Mouse (Mus musculus) limb, embryonic 13.5 days (tissue): ENCODE results near the gene Rbm4b. TPM values are rescaled to one million over a fixed set of nuclear protein-coding genes. Genes with fewer than 3 reads are reported as not detected.
"Not testable (repeated sequence)": the region's sequence is repeated elsewhere in the genome, so short reads cannot be mapped to it uniquely, and the experiment has no call there.

ENCODE experiments used
- ATAC-seq: fragments of 200-750 bp; cut with Nextera tagmentation; 2 replicates; pipeline ENCODE4 v1.8.0; 2017; ENCODE audit warnings: low read depth, moderate number of reproducible peaks, moderate TSS enrichment; ENCODE audit not compliant: low FRiP score
- H3K27ac ChIP-seq: fragments of 300-500 bp; sonication (generic); 2 replicates; pipeline ENCODE4 v1.5.1; 2015; ENCODE audit warnings: inconsistent platforms, mild to moderate bottlenecking, moderate library complexity
- H3K27me3 ChIP-seq: fragments of 300-500 bp; sonication (generic); 2 replicates; pipeline ENCODE4 v1.6.1; 2015; ENCODE audit warnings: mild to moderate bottlenecking, inconsistent platforms
- H3K36me3 ChIP-seq: fragments of 300-500 bp; sonication (generic); 2 replicates; pipeline ENCODE4 v1.6.1; 2015; ENCODE audit warnings: inconsistent platforms, mild to moderate bottlenecking, moderate library complexity
- H3K4me1 ChIP-seq: fragments of 300-500 bp; sonication (generic); 2 replicates; pipeline ENCODE4 v1.6.1; 2015; ENCODE audit warnings: inconsistent platforms
- H3K4me2 ChIP-seq: fragments of 300-500 bp; sonication (generic); replicated peaks from 2 replicates; pipeline ENCODE4 v1.6.1; 2015; ENCODE audit warnings: inconsistent platforms, mild to moderate bottlenecking, moderate library complexity
- H3K4me3 ChIP-seq: fragments of 300-500 bp; sonication (generic); 2 replicates; pipeline ENCODE4 v1.5.1; 2015; ENCODE audit warnings: moderate library complexity, mild to moderate bottlenecking, inconsistent platforms
- H3K9ac ChIP-seq: fragments of 300-500 bp; sonication (generic); 2 replicates; pipeline ENCODE4 v1.6.1; 2015; ENCODE audit warnings: mild to moderate bottlenecking, inconsistent platforms
- H3K9me3 ChIP-seq: fragments of 300-500 bp; sonication (generic); 2 replicates; pipeline ENCODE4 v1.6.1; 2016; ENCODE audit warnings: inconsistent platforms
- WGBS: fragments of 180-500 bp; shearing (Covaris S2); methylation state at CpG from one replicate; pipeline ENCODE4 v1.1.7; 2015; 5-methylcytosine and 5-hydroxymethylcytosine counted together
- polyA plus RNA-seq: library from polyadenylated mRNA; unstranded; fragments of >200 nt; fragmentation: Nextera tagmentation; extraction: Ambion mirVana; gene quantifications from 2 replicates; pipeline ENCODE4 v1.2.1, GENCODE M21; 2015

The Rbm4b gene
- polyA plus RNA-seq, 1 experiment from 2014 or later, result 104 TPM

DNA sequence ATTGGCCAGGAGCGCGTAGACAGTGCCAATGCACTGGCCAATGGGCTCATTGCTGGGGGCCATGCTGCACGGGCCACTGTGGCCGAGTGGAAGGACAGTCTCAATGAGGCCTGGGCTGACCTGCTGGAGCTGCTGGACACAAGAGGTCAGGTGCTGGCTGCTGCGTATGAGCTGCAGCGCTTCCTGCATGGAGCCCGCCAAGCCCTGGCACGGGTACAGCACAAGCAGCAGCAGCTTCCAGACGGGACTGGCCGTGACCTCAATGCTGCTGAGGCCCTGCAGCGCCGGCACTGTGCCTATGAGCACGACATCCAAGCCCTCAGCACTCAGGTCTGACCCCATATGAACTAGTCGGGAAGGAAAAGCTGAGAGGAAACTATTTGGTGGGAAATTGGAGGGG lies 9.7 kb upstream of the Rbm4b start:
- peaks cover 11% of the 10 kb centered on the region; the same call in 1 of the 2 replicates for H3K36me3 ChIP-seq
- WGBS, result 84% methylated on average over 14 of the region's 14 CpGs
- H3K27ac ChIP-seq, result no peak overlapping the region
- H3K4me1 ChIP-seq, result 0 out of 2 replicates have a peak, but pooled peaks cover 6% of the 10 kb centered on the region
- no peaks in the 10 kb centered on the region for H3K9me3 ChIP-seq
- H3K4me2 ChIP-seq, result no peak overlapping the region
- no peak for ATAC-seq
- no peak overlapping the region for H3K4me3 ChIP-seq
- no peak overlapping the region for H3K9ac ChIP-seq
- H3K27me3 ChIP-seq, result no peaks in the 10 kb centered on the region

GRCm38 (mm10) chr19:4747631-4748312 lies 8.5 kb upstream of the Rbm4b start:
- WGBS, result 91% methylated on average over 9 of the region's 9 CpGs

GRCm38 (mm10) chr19:4748493-4748892 lies 7.8 kb upstream of the Rbm4b start:
- Histone ChIP-seq H3K36me3 (peaks cover 11% of the 10 kb centered on the region; the same call in 1 of the 2 replicates), H3K4me3 (no peak overlapping the region), H3K9ac (no peak overlapping the region), H3K4me1 (0 out of 2 replicates have a peak, but pooled peaks cover 6% of the 10 kb centered on the region), H3K27me3 (no peaks in the 10 kb centered on the region), H3K4me2 (no peak overlapping the region), H3K27ac (no peak overlapping the region), H3K9me3 (no peaks in the 10 kb centered on the region)
- 82% methylated on average over 10 of the region's 10 CpGs for WGBS
- no peak for ATAC-seq

More at GRCm38 (mm10) chr19:4747631-4748312, 8.5 kb upstream of the Rbm4b start:
- peaks cover 11% of the 10 kb centered on the region; the same call in 1 of the 2 replicates for H3K36me3 ChIP-seq
- H3K9ac ChIP-seq, result 0 out of 2 replicates have a peak overlapping the region, but pooled peaks have one; percentile 31
- no peaks in the 10 kb centered on the region for H3K27me3 ChIP-seq
- H3K9me3 ChIP-seq, result no peaks in the 10 kb centered on the region
- H3K4me2 ChIP-seq, result no peak overlapping the region
- no peak for ATAC-seq
- H3K4me1 ChIP-seq, result 0 out of 2 replicates have a peak, but pooled peaks cover 6% of the 10 kb centered on the region
- no peak overlapping the region for H3K27ac ChIP-seq
- no peak overlapping the region for H3K4me3 ChIP-seq

DNA sequence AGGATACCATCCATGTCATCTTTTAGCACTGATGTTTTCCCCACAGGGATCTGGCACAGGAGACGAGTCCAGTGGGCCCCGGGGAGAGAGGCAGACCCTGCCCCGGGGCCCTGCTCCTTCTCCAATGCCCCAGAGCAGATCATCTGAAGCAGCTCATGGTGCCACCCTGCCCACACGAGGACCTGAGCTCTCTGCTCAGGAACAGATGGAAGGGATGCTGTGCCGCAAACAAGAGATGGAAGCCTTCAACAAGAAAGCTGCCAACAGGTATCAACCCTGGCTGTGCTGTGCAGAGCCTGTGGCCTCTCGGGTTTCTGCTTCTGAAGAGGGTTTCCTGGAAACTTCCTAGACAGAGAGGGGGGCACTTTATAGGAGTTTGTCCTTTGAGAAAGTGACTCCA lies 6.3 kb upstream of the Rbm4b start:
- ATAC-seq, result no peak
- peaks cover 8% of the 10 kb centered on the region; the same call in 1 of the 2 replicates for H3K36me3 ChIP-seq
- no peak overlapping the region for H3K27ac ChIP-seq
- no peaks in the 10 kb centered on the region for H3K9me3 ChIP-seq
- H3K9ac ChIP-seq, result no peak overlapping the region
- 86% methylated on average over 6 of the region's 6 CpGs for WGBS
- no peak overlapping the region for H3K4me3 ChIP-seq
- no peaks in the 10 kb centered on the region for H3K27me3 ChIP-seq
- H3K4me1 ChIP-seq, result 0 out of 2 replicates have a peak, but pooled peaks cover 3% of the 10 kb centered on the region
- H3K4me2 ChIP-seq, result no peak overlapping the region

- ATAC-seq, result peak; percentile 59; the same call in 1 of the 2 replicates
- WGBS, result 0% methylated on average over 10 of the region's 10 CpGs
- Histone ChIP-seq H3K36me3 (peaks cover 18% of the 10 kb centered on the region), H3K27ac (peak overlapping the region; percentile 87), H3K9me3 (no peaks in the 10 kb centered on the region), H3K4me3 (peak overlapping the region; percentile 68), H3K4me1 (peaks cover 23% of the 10 kb centered on the region), H3K4me2 (peak overlapping the region; percentile 83), H3K27me3 (no peaks in the 10 kb centered on the region), H3K9ac (peak overlapping the region; percentile 81)
Measured at GRCm38 (mm10) chr19:4755565-4756192, 618 bp upstream of the Rbm4b start.

GRCm38 (mm10) chr19:4756921-4757320 lies 624 bp downstream of the Rbm4b start:
- Histone ChIP-seq H3K27me3 (no peaks in the 10 kb centered on the region), H3K9me3 (no peaks in the 10 kb centered on the region), H3K4me1 (peaks cover 23% of the 10 kb centered on the region), H3K9ac (peak overlapping the region; percentile 81), H3K4me2 (peak overlapping the region; percentile 83), H3K36me3 (peaks cover 29% of the 10 kb centered on the region), H3K4me3 (peak overlapping the region; percentile 68), H3K27ac (peak overlapping the region; percentile 91)
- ATAC-seq, result no peak
- 3% methylated on average over 9 of the region's 9 CpGs for WGBS

DNA sequence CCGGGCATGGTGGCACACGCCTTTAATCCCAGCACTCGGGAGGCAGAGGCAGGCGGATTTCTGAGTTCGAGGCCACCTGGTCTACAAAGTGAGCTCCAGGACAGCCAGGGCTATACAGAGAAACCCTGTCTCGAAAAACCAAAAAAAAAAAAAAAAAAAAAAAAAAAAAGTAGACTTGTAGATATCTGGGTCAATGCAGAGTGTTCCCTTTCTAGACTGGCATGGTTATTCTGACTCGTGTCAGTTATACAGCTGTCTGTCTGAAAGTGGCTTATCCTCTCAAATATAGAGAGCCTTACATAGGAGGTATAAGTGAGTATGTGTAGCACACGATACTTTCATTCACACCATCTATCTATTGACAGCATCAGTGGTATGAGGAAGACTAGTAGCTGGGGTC lies 4.2 kb downstream of the Rbm4b start:
- H3K4me1 ChIP-seq, result peaks cover 23% of the 10 kb centered on the region
- 92% methylated on average over 8 of the region's 8 CpGs for WGBS
- H3K4me2 ChIP-seq, H3K27ac ChIP-seq, ATAC-seq, H3K9me3 ChIP-seq, H3K27me3 ChIP-seq, H3K4me3 ChIP-seq, H3K9ac ChIP-seq: not testable (repeated sequence)
- peaks cover 63% of the 10 kb centered on the region for H3K36me3 ChIP-seq

GRCm38 (mm10) chr19:4762876-4763275 lies 6.6 kb downstream of the Rbm4b start:
- no peak overlapping the region for H3K4me2 ChIP-seq
- H3K36me3 ChIP-seq, result peaks cover 79% of the 10 kb centered on the region
- H3K27ac ChIP-seq, result no peak overlapping the region
- H3K9me3 ChIP-seq, result no peaks in the 10 kb centered on the region
- no peaks in the 10 kb centered on the region for H3K27me3 ChIP-seq
- peaks cover 23% of the 10 kb centered on the region for H3K4me1 ChIP-seq
- 63% methylated on average over 1 of the region's 1 CpGs for WGBS
- ATAC-seq, result no peak
- no peak overlapping the region for H3K4me3 ChIP-seq
- H3K9ac ChIP-seq, result no peak overlapping the region

DNA sequence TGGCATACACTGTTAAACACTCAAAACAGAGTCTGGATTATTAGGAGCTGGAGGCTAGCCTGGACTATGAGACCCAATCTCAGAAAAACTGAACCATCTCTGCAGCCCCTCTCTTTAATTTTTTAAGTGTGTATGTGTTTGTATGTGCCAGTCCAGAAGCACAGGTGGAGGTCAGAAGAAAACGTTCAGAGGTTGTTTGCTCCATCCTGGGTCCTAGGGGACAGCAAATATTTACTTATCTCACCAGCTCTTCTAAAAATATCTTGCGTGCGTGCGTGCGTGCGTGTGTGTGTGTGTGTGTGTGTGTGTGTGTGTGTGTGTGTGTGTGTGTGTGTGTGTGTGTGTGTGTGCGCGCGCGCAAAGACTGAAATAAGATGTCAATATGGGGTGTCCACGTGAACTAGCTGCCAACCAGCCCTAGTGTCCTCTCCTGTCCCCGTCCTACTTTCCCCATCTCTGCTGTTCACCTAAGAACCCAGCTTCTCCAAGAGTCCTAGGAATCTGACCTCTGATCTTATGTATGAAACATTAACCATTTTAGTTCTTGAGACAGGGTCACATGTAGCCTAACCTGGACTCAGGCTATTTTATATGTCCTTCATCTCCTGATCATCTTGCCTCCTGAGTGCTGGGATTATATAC lies 11.3 kb downstream of the Rbm4b start:
- Histone ChIP-seq H3K4me3 (no peak overlapping the region), H3K4me1 (0 out of 2 replicates have a peak, but pooled peaks cover 5% of the 10 kb centered on the region), H3K27me3 (no peaks in the 10 kb centered on the region), H3K4me2 (no peak overlapping the region), H3K9ac (no peak overlapping the region), H3K9me3 (no peaks in the 10 kb centered on the region), H3K36me3 (peaks cover 92% of the 10 kb centered on the region), H3K27ac (no peak overlapping the region)
- 93% methylated on average over 12 of the region's 12 CpGs for WGBS
- no peak for ATAC-seq

DNA sequence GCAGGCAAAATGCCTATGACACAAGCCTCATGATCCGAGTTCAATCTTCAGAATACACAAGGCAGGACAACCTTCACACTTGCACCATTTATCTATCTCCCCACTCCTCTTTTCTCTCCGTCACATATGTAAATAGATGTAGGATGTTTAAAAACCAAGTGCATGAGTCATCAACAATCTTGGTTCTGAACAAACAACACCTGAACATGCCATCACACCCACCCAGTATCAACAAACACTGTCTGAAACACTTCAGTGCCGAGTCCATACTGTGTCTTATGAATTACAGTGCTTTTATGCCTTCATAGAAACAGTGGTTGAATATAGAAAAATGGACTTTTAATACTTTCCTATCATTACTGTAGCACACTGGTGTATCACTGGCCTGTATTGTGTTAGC lies 16.5 kb downstream of the Rbm4b start:
- Histone ChIP-seq H3K4me1 (no peaks in the 10 kb centered on the region), H3K4me3 (no peak overlapping the region), H3K36me3 (peaks cover 92% of the 10 kb centered on the region), H3K9ac (no peak overlapping the region), H3K4me2 (no peak overlapping the region), H3K9me3 (no peaks in the 10 kb centered on the region), H3K27ac (no peak overlapping the region), H3K27me3 (no peaks in the 10 kb centered on the region)
- 92% methylated on average over 3 of the region's 3 CpGs for WGBS
- no peak for ATAC-seq

- Histone ChIP-seq H3K27me3 (no peaks in the 10 kb centered on the region), H3K27ac (no peak overlapping the region), H3K9me3 (no peaks in the 10 kb centered on the region), H3K9ac (no peak overlapping the region), H3K36me3 (peaks cover 89% of the 10 kb centered on the region), H3K4me3 (no peak overlapping the region), H3K4me1 (peaks cover 17% of the 10 kb centered on the region), H3K4me2 (no peak overlapping the region)
- WGBS, result 95% methylated on average over 2 of the region's 2 CpGs
- ATAC-seq, result no peak
Measured at GRCm38 (mm10) chr19:4782891-4783290, 26.6 kb downstream of the Rbm4b start.

- peaks cover 92% of the 10 kb centered on the region for H3K36me3 ChIP-seq
- WGBS, result 94% methylated on average over 7 of the region's 7 CpGs
- H3K9me3 ChIP-seq, result no peaks in the 10 kb centered on the region
- no peak overlapping the region for H3K4me2 ChIP-seq
- H3K27ac ChIP-seq, result no peak overlapping the region
- H3K9ac ChIP-seq, result no peak overlapping the region
- no peak overlapping the region for H3K4me3 ChIP-seq
- no peak for ATAC-seq
- peaks cover 29% of the 10 kb centered on the region for H3K4me1 ChIP-seq
- H3K27me3 ChIP-seq, result no peaks in the 10 kb centered on the region
Measured at GRCm38 (mm10) chr19:4785206-4785605, 28.9 kb downstream of the Rbm4b start.
